1 mouse cellular context compared by ENCODE assay signal in genomic region chr10:88407875-88408631, GRCm38 (mm10).
TF ChIP-seq lines count a peak whose summit lies in the region.

No protein-coding gene starts in this region.

TF ChIP-seq in CH12.LX, 34 proteins besides CTCF, POLR2A, EP300 and RAD21 (continued from another document):
- TF ChIP-seq UBTF (IDR thresholded peaks at IDR 0.05; ENCODE audit: low read depth, low read length) (no peak), JUN (IDR thresholded peaks at IDR 0.05; ENCODE audit: insufficient read depth, low read depth, low read length) (peak; percentile 36), USF2 (conservative IDR thresholded peaks at IDR 0.05; ENCODE audit: low read depth, low read length) (no peak), NRF1 (IDR thresholded peaks at IDR 0.05; ENCODE audit: low read depth, low read length) (no peak), ETS1 (conservative IDR thresholded peaks at IDR 0.05; ENCODE audit: low read depth, low read length) (peak; percentile 68), JUND (conservative IDR thresholded peaks at IDR 0.05; ENCODE audit: low read depth, low read length) (0 out of 2 replicates have a peak, but pooled peaks have one; percentile 48), POLR2AphosphoS2 (IDR thresholded peaks at IDR 0.05; ENCODE audit: low read depth, low read length) (no peak), CHD1 (IDR thresholded peaks at IDR 0.05; ENCODE audit: low read depth, low read length) (no peak)
